Mouse (Mus musculus) common myeloid progenitor, adult 5-6 weeks (primary cell): Measurements from ENCODE around the gene Gpr183. TPM values are rescaled to one million over a fixed set of nuclear protein-coding genes. Genes with fewer than 3 reads are reported as not detected.

ENCODE experiments used
- ATAC-seq: replicated peaks from 2 replicates; pipeline ENCODE4 v1.8.0; 2016; ENCODE audit warnings: low read depth, mild to moderate bottlenecking, moderate TSS enrichment, inconsistent platforms; ENCODE audit not compliant: poor library complexity, severe bottlenecking
- total RNA-seq: library from RNA; stranded (forward); fragments of 200-1000, 187-1606 nt; gene quantifications from 2 replicates; pipeline ENCODE4 v1.2.3, GENCODE M21; 2017

Gene Gpr183
- total RNA-seq, 1 experiment from 2014 or later = 2.9 TPM

GRCm38 (mm10) chr14:121958751-121959537 is 6.1 kb downstream of the Gpr183 start:
- peak; percentile 60 for ATAC-seq

DNA sequence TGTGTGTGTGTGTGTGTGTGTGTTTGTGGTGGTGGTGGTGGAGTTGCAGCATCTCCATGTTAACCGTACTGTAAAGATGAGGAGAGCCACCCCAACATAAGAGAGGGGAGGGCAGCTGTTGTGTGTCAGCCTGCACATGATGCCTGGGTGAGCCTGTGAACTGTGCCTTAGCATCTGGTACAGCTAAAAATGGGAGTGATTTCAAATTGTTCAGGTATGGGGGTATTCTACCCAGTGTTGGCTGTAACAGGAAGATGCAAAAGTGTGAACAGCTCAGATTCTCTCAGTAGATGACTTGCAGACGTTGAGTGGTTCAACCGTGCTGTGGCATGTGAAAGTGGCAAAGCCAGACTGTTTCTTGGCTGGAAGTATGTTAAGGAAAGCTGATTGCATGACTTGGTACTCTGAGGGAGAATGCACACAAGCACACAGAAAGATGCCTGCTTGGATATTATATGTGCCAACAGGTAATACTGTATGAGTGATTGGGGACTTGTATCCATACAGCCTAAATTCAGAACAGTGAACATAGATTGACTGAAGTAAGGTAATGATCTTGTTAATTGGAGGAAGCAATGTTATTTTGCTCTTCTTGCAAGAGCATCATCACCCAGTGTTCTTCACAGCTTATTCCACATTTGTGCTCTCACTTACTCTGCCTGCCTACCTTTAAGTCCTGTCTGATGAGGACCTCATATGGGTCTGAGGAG is 6.8 kb downstream of the Gpr183 start:
- no peak for ATAC-seq

DNA sequence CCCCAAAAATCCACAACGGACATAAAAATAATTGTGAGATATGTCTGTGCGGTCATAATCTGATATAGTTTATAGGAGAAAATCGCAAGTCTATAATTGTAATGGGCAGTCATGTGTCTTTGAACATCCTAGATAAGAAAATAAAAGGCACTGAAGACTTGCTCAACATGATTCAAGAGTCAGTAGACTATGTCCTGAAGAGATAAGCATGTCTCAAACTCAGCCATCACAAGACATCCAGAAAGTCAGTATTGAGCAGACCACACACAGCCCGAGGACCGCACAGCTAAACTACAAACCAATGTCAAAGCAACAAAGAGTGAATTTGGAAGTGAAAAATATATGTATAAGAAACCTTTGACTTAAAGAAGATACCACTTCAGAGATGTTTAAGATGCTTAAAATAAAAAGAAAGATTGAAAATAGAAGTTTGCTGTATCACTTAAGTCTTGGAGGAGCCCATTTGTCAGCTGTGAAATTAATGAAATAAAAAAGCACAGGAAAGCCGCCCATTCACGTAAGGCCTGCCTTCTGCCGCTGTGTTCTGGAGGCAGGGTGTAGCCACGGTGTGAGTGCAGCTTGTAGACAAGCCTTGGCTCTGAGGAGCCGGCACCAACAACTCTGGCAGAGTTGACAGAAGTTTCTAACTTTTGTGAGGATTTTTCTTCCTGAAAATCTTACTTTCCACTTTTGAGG is 7.7 kb downstream of the Gpr183 start:
- no peak for ATAC-seq

DNA sequence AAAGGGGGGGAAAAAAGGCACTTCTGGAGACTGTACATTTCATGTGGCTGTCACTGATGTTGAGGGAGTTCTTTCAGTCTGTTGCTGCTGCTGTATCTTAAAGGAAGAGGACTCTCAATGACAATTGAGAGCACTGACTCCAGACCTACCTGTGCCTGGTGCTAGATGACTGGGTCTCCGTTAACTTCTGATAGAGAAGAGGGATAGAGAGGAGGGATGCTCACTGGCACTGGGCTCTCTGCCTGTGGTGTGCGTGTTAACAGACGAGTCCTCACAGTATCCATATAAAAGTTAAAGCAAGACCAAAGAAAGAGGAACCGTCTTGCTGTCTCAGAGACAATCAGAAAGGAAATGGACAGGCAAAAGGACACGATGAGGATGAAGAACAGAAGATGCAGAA is 8.7 kb downstream of the Gpr183 start:
- no peak for ATAC-seq

DNA sequence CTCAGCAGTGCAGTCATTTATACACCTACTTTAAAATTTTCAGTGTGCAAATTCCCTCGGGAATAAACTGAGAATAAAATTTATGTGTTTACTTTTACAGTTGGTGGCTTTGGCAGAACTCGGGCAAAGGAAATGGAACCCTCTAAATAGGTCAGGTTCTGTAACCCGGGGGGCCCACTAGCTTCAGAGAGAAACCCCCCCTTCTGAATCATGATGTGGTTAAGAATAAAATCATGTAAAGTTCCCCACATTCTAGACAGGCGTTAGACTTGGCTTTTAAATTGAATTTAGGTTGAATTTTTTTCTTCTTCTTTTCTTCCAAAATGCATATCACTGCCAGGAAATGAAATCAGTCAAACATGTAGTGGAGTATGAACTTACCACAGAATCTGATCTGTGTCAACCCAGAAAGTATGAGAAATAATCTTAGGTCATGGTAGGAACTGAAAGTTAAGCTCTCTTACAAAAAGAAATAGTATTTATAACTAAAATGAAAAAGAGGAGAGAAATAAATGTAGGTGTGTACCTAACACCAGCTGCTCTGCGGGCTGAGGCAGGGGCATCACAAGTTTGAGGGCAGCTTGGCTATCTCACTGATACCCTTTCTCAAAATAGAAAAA is 9.7 kb downstream of the Gpr183 start:
- no peak for ATAC-seq

DNA sequence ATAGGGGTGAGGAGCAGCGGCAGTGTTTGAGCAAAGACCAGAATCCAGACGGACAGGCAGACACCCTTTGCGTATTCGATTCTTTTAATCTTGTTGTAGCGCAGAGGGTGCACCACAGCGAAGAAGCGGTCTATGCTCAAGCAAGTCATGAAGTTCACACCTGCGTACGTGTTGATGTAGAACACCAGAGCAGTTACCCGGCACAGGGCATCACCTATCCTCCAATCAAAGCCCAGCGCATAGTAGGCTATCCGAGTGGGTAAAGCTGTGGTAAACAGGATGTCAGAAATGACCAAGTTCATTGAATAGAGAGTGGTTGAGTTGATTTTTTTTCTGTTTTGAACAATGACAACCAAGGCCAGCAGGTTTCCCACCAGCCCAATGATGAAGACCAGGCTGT is 10.4 kb downstream of the Gpr183 start:
- ATAC-seq = no peak

GRCm38 (mm10) chr14:121954129-121954528 is 10.9 kb downstream of the Gpr183 start:
- ATAC-seq = no peak

- no peak for ATAC-seq
These were observed 13.0 kb downstream of the Gpr183 start for GRCm38 (mm10) chr14:121952046-121952400.

DNA sequence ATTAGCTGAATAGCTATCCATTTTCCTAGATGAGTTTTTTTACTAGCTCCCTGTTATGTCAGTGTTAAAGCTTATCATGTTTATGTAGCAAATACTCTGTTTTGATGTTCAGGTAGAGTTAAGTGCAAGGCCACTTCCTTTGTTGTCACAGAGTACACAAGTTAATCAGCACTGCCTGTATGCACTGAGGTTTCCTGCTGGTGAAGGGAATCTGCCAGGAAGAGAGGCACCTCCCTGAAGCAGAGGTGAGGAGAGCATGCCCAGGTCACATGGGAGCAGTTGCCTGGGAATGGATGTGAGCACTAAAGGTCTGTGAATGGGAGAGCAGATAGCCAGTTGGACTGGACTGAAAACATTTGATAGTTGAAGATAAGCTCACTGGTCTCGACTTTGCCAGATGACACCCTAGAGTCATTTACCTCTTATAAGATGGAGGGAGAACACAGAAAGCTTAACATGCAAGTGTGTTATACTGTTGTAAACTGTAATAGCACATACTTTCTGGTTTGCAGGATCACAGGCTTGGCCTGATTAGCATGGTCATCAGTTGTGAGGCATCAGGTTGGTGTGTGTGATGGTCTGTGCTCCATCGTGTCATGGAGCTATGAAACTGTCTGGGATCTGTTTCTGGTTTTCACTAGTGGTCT is 13.5 kb downstream of the Gpr183 start:
- ATAC-seq = peak; percentile 47

DNA sequence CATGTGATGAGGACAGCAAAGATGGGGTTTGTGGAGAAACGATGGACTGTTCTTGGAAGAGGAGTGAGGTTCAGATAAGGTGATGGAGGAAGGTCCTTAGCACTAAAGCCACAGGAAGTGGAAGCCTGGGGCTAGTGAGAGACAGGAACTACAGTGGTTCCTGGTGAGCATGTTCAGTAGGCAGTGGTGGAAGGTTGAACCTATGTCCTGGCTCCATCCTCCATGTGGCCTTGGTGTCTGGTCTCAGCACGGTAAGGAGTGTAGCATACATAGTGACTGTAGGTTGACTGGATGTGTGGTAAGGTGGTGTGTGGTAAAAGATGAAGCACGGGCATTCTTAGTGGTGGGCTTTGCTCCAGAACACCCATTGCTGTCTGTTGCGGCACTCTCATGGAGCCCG is 15.1 kb downstream of the Gpr183 start:
- peak; percentile 39 for ATAC-seq

DNA sequence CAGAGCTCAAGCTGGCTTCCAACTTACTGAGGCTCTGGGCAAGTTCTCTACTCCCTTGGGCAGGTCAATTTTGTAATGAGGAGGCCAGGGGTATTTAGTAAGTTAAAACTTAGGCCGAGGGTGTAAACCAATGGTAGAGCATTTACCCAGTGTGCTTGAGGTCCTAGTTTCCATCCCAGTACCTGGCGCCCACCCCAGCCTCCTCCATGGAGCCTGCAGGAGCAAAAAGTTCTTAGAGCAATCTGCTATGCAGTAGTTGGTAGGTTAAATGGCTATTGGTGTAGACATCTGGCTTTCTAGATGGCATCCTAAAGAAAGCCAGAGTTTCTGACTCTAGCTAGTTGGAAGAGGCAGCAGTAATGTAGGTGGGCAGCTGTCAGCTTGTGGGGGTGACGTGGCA is 15.6 kb downstream of the Gpr183 start:
- no peak for ATAC-seq

DNA sequence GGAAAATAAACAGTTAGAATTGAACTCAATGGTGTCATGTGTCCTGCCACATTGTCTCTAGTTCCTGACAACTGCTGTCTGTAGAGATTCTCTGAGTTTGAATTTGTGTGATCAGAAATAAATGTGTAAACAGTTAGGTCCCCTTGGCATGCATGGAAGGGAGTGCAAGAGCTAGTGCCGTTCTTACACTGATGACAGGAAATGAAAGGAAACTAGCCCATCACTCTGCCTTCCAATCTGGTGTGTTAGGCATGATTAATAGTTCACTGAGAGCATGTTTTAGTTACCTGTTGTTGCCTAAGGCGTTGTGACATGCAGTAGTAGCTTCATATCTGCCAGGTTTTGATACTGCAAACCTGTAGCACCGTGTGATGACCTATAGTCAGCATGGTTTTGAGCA is 17.0 kb downstream of the Gpr183 start:
- no peak for ATAC-seq

DNA sequence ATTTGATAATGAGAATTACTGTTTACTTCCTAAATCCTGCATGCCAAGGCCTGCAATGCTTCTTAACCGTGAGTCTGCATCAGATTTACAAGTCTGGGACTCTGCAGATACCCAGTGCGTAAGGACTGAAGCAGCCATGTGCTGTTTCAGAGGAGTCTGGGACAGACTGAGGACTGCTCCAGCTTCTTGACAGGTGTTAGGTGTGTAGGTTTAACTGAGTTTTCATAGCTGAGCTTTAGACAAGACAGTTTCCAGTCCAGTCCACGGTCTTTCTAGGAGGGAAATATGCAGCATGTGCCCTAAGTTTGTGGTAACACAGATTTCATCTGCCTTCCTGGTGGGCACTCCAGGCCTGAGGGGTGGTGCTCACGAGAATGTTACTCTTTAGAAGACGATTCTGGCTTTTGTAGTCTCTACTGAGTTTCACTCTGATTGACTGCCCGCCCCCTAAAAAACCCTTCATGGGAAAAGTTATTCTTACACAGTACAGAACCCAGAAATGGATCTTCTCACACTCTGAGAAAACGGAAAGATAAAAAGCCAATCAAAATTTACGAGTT is 17.7 kb downstream of the Gpr183 start:
- no peak for ATAC-seq

GRCm38 (mm10) chr14:121946728-121947127 is 18.3 kb downstream of the Gpr183 start:
- no peak for ATAC-seq

- ATAC-seq = no peak
These were observed 18.9 kb downstream of the Gpr183 start for GRCm38 (mm10) chr14:121946131-121946530.

DNA sequence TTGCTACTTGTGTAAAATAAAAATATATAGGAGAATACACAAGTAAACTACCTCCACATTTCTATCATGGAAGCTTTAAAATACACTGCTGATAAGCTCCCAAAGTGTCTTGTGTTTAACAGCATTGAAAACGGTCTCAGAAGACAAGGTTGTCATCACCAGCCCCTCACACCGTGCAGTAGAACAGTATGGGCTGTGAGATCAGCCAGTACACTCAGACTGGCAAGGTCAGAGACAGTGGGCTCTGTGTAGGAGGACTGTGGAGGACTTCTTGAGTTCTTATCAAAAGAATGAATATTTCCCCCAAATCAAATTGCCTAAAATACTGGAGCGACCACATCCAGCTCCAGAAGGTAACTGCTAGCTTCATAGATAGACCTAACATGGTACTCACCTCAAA is 25.4 kb downstream of the Gpr183 start:
- ATAC-seq = no peak

GRCm38 (mm10) chr14:121938256-121939191 is 26.5 kb downstream of the Gpr183 start:
- peak; percentile 51 for ATAC-seq

GRCm38 (mm10) chr14:121937601-121938255 is 27.3 kb downstream of the Gpr183 start:
- ATAC-seq = peak; percentile 37
